ENCODE assay signal across 16 mouse cellular contexts in genomic region chr2:159361371-159361770, GRCm38 (mm10).
DNase-seq lines count a peak whose midpoint lies in the region.
"Had no signal": no experiment of that assay in that cellular context is flagged by ENCODE, and none has a peak within 500 bp of the region (broad histone marks: within the 10 kb centered on the region; RNA-seq: fewer than 3 reads in every experiment).

No protein-coding gene starts in this region.

- peak; percentile 8 to 10 for DNase-seq in cerebellum, postnatal 10 days
- DNase-seq in cerebellum, adult 11-12 months, result no peak
- DNase-seq in frontal cortex, postnatal 36 days (ENCODE audit: low spot score in 2 of 2), result peak; percentile 8 to 53
- DNase-seq in frontal cortex, postnatal 10 days (ENCODE audit: low spot score in 2 of 2), result no peak
- peak; percentile 30 to 38 for DNase-seq in left cerebral cortex, postnatal 14 days (ENCODE audit: low spot score in 2 of 2)
- no peak for DNase-seq in left cerebral cortex, adult 11 months (ENCODE audit: low spot score)
- DNase-seq in brain, adult 2 months (ENCODE audit: low read depth, low spot score), result peak; percentile 61
- DNase-seq in layer of hippocampus, adult 9-10 months (ENCODE audit: low spot score), result no peak
- DNase-seq: adrenal gland, adult 8-10 months; adrenal gland, postnatal 25 days; cerebellum, adult 2 months; cerebellum, adult 9-11 months; cerebellum, postnatal 36 days; embryo, embryonic 11 days; gastrocnemius, postnatal 25 days; heart, adult 2 months had no signal

- intact Hi-C loops in left cerebral cortex, postnatal 14 days (cut with DNase I), result no loop called here

Comparison
In these comparisons a context has a peak if more than half of its experiments do, and no peak if none do; other contexts are left out.
1. DNase-seq: peak in cerebellum, postnatal 10 days (2 of 2), frontal cortex, postnatal 36 days (2 of 2), left cerebral cortex, postnatal 14 days (2 of 2) and brain, adult 2 months (single experiment); none in cerebellum, adult 11-12 months (single experiment), frontal cortex, postnatal 10 days (0 of 2), left cerebral cortex, adult 11 months (single experiment) and layer of hippocampus, adult 9-10 months (single experiment).